Mouse (Mus musculus) embryonic facial prominence, embryonic 11.5 days (tissue): Measurements from ENCODE around the gene Amh. TPM values are rescaled to one million over a fixed set of nuclear protein-coding genes. Genes with fewer than 3 reads are reported as not detected.

ENCODE experiments used
- ATAC-seq: fragments of 200-750 bp; cut with Nextera tagmentation; replicated peaks from 2 replicates; pipeline ENCODE4 v1.8.0; 2017; ENCODE audit warnings: low read depth; ENCODE audit not compliant: insufficient number of reproducible peaks, low FRiP score, low TSS enrichment
- DNase-seq: peaks from one replicate; pipeline ENCODE4 v3.0.0-alpha.2; 2015; ENCODE audit warnings: low spot score
- H3K27ac ChIP-seq: fragments of 300-500 bp; sonication (generic); replicated peaks from 2 replicates; pipeline ENCODE4 v1.5.1; 2014; ENCODE audit warnings: mild to moderate bottlenecking, low read depth, low read length, control low read depth
- H3K27me3 ChIP-seq: fragments of 300-500 bp; sonication (generic); 2 replicates; pipeline ENCODE4 v1.6.1; 2014; ENCODE audit warnings: mild to moderate bottlenecking, low read length, moderate library complexity, mixed read lengths; ENCODE audit not compliant: control insufficient read depth, insufficient read depth
- H3K36me3 ChIP-seq: fragments of 300-500 bp; sonication (generic); replicated peaks from 2 replicates; pipeline ENCODE4 v1.6.1; 2014; ENCODE audit warnings: low read depth, mild to moderate bottlenecking, low read length, moderate library complexity, mixed read lengths; ENCODE audit not compliant: control insufficient read depth, insufficient read depth
- H3K4me1 ChIP-seq: fragments of 300-500 bp; sonication (generic); 2 replicates; pipeline ENCODE4 v1.6.1; 2014; ENCODE audit warnings: low read length, mixed read lengths; ENCODE audit not compliant: control insufficient read depth, insufficient read depth
- H3K4me2 ChIP-seq: fragments of 300-500 bp; sonication (generic); 2 replicates; pipeline ENCODE4 v1.6.1; 2014; ENCODE audit warnings: low read depth, mild to moderate bottlenecking, control low read depth, low read length, moderate library complexity
- H3K4me3 ChIP-seq: fragments of 300-500 bp; sonication (generic); 2 replicates; pipeline ENCODE4 v1.5.1; 2014; ENCODE audit warnings: low read depth, low read length, control low read depth
- H3K9ac ChIP-seq: fragments of 300-500 bp; sonication (generic); replicated peaks from 2 replicates; pipeline ENCODE4 v1.6.1; 2014; ENCODE audit warnings: mild to moderate bottlenecking, control low read depth, low read length
- H3K9me3 ChIP-seq: fragments of 300-500 bp; sonication (generic); replicated peaks from 2 replicates; pipeline ENCODE4 v1.6.1; 2016; ENCODE audit warnings: mild to moderate bottlenecking, low read length, inconsistent platforms, mixed read lengths; ENCODE audit not compliant: control insufficient read depth
- WGBS: fragments of 180-500 bp; shearing (Covaris S2); extraction: QIAGEN DNeasy Blood & Tissue Kit; methylation state at CpG from one replicate; pipeline ENCODE4 v1.1.7; 2014; 5-methylcytosine and 5-hydroxymethylcytosine counted together
- polyA plus RNA-seq: library from polyadenylated mRNA; unstranded; fragments of >200 nt; fragmentation: Nextera tagmentation; extraction: Ambion mirVana; gene quantifications from 2 replicates; pipeline ENCODE4 v1.2.1, GENCODE M21; 2014

The Amh gene
- polyA plus RNA-seq, 1 experiment from 2014 or later, result not detected

DNA sequence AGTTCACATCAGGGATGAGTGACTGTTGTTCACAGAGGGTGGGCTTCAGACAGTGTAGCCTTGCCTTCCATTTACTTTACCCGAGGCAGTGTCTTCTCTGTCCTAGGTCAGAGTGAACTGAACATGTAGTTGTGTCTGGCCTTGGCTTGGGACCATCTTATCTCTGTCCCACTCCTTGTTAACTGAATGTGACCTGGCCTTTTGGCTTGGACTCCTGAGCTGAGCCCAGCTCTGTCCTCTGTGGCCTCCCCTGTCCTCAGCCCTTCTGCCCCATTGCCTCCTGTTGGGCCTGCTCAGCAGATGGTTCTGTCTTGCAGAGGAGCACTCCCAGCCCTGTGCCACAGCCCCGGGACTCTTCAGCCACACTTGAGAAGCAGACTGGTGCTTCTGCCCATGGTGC, 17.5 kb upstream of the Amh start:
- no peak overlapping the region for H3K4me3 ChIP-seq
- no peak overlapping the region for H3K27ac ChIP-seq
- DNase-seq (no peak), ATAC-seq (no peak)
- 87% methylated on average over 2 of the region's 2 CpGs for WGBS
- no peak overlapping the region for H3K4me2 ChIP-seq
- peaks cover 53% of the 10 kb centered on the region for H3K36me3 ChIP-seq
- H3K9me3 ChIP-seq, result no peaks in the 10 kb centered on the region
- no peaks in the 10 kb centered on the region for H3K27me3 ChIP-seq
- no peaks in the 10 kb centered on the region for H3K4me1 ChIP-seq
- H3K9ac ChIP-seq, result no peak overlapping the region

GRCm38 (mm10) chr10:80790761-80791404, 14.2 kb upstream of the Amh start:
- Histone ChIP-seq H3K4me2 (no peak overlapping the region), H3K4me1 (no peaks in the 10 kb centered on the region), H3K4me3 (no peak overlapping the region), H3K27ac (no peak overlapping the region), H3K9me3 (no peaks in the 10 kb centered on the region), H3K27me3 (no peaks in the 10 kb centered on the region), H3K36me3 (peaks cover 37% of the 10 kb centered on the region), H3K9ac (no peak overlapping the region)
- 87% methylated on average over 19 of the region's 19 CpGs for WGBS
- ATAC-seq (no peak), DNase-seq (no peak)

DNA sequence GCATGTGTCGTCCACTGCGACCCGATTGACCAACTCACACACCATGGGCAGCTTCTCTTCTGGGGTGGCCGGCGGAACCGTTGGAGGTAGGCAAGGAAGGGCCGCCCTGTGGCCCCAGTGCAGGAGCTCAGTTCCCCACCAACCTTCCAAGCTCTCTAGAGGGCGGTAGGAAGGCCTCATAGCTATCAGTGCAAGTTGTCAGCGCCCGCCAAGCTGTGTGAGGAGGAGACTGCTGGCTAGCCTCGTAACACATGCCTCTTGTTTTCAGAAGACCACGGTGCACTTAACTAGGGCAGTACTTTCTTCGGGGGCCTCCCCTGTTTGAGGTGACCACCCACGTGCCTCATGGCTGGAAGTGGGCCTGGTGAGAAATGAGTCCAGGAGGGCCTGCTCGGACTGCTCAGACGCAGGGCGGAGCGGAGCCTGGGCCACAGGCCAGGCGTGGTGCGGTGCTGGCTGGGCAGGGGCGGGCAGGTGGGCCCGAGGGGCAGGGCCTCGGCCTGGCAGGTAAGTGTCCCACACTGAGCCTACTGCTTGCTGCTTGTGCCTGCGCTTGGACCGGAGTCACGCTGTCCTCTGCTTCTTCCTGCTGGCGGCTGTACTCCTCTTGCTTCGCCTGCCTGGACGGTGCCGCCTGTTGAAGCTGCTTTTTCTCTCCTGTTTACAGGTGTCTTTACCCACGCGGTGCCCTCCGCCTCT, 13.4 kb upstream of the Amh start:
- Histone ChIP-seq H3K4me3 (no peak overlapping the region), H3K36me3 (peaks cover 33% of the 10 kb centered on the region)

GRCm38 (mm10) chr10:80792175-80793032, 12.6 kb upstream of the Amh start:
- Histone ChIP-seq H3K9ac (no peak overlapping the region), H3K36me3 (peaks cover 33% of the 10 kb centered on the region), H3K4me3 (no peak overlapping the region), H3K27ac (no peak overlapping the region), H3K4me1 (no peaks in the 10 kb centered on the region), H3K4me2 (no peak overlapping the region), H3K27me3 (no peaks in the 10 kb centered on the region), H3K9me3 (no peaks in the 10 kb centered on the region)
- DNase-seq (no peak), ATAC-seq (no peak)
- 74% methylated on average over 41 of the region's 41 CpGs for WGBS

More for the DNA sequence above, 13.4 kb upstream of the Amh start:
- H3K9me3 ChIP-seq, result no peaks in the 10 kb centered on the region
- H3K27me3 ChIP-seq, result no peaks in the 10 kb centered on the region
- H3K9ac ChIP-seq, result no peak overlapping the region
- DNase-seq, result no peak
- ATAC-seq, result no peak
- WGBS, result 83% methylated on average over 33 of the region's 33 CpGs
- H3K4me2 ChIP-seq, result no peak overlapping the region
- H3K4me1 ChIP-seq, result no peaks in the 10 kb centered on the region
- H3K27ac ChIP-seq, result no peak overlapping the region

DNA sequence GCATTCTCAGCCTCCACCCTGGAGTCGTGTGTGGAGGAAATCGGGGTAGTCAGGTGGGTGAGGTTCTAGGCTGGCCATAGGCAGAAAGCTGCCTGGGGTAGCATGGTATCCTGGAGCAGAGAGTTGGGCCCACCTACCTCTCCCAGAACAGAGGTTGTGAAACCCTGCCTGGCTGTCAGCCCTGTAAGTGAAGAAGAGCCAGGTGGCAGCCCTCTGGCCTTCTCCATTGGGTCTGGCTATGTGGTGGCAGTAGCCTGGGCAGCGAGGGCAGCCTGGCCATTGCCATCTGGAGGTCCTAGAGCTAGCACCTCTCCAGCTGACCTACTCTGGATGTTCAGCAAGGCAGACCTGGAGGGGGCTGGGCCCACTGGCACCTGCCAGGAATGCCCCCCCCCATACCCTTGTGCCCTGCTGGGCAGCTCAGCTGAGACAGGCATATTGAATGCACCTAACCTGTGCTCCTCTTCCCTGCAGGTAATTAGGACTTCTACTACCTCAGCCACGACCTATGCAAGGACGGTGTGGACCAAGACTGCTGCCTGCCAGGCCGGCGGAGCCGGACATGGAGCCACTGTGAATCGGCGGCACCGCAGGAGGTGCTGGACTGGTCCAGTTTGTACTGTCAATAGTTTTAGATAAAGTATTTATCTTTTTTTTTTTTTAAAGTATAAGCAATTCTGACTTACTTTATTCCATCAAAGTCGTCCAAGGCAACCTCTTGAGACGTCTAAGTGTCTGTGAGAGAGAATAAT, 11.8 kb upstream of the Amh start:
- 90% methylated on average over 13 of the region's 13 CpGs for WGBS
- no peak overlapping the region for H3K4me3 ChIP-seq

GRCm38 (mm10) chr10:80793803-80794202, 11.2 kb upstream of the Amh start:
- no peaks in the 10 kb centered on the region for H3K9me3 ChIP-seq
- no peak overlapping the region for H3K4me2 ChIP-seq
- 91% methylated on average over 4 of the region's 4 CpGs for WGBS
- H3K27me3 ChIP-seq, result no peaks in the 10 kb centered on the region
- DNase-seq (no peak), ATAC-seq (no peak)
- peaks cover 33% of the 10 kb centered on the region for H3K36me3 ChIP-seq
- H3K9ac ChIP-seq, result no peak overlapping the region
- no peaks in the 10 kb centered on the region for H3K4me1 ChIP-seq
- H3K27ac ChIP-seq, result no peak overlapping the region
- no peak overlapping the region for H3K4me3 ChIP-seq

More for the DNA sequence above, 11.8 kb upstream of the Amh start:
- Histone ChIP-seq H3K36me3 (peaks cover 33% of the 10 kb centered on the region), H3K9me3 (no peaks in the 10 kb centered on the region), H3K4me2 (no peak overlapping the region), H3K9ac (no peak overlapping the region), H3K27ac (no peak overlapping the region), H3K27me3 (no peaks in the 10 kb centered on the region), H3K4me1 (no peaks in the 10 kb centered on the region)
- DNase-seq (no peak), ATAC-seq (no peak)

- H3K36me3 ChIP-seq, result peaks cover 25% of the 10 kb centered on the region
Observed at GRCm38 (mm10) chr10:80794750-80795149, 10.3 kb upstream of the Amh start.

More at GRCm38 (mm10) chr10:80794750-80795149, 10.3 kb upstream of the Amh start:
- Histone ChIP-seq H3K4me2 (no peak overlapping the region), H3K27ac (no peak overlapping the region), H3K27me3 (no peaks in the 10 kb centered on the region), H3K4me1 (no peaks in the 10 kb centered on the region), H3K9ac (no peak overlapping the region), H3K9me3 (no peaks in the 10 kb centered on the region), H3K4me3 (no peak overlapping the region)
- DNase-seq, result no peak
- ATAC-seq, result no peak
- WGBS, result 91% methylated on average over 8 of the region's 8 CpGs
